Mouse (Mus musculus) spleen, embryonic (tissue): Measurements from ENCODE around the gene Fam69b.

Source experiments
- CTCF ChIA-PET: fragments of 350-600 bp; sonication (Branson Sonifier 250); formaldehyde crosslinking; loops from one replicate; lab custom pipeline; 2022; lab: Charles Lee

Gene Fam69b

DNA sequence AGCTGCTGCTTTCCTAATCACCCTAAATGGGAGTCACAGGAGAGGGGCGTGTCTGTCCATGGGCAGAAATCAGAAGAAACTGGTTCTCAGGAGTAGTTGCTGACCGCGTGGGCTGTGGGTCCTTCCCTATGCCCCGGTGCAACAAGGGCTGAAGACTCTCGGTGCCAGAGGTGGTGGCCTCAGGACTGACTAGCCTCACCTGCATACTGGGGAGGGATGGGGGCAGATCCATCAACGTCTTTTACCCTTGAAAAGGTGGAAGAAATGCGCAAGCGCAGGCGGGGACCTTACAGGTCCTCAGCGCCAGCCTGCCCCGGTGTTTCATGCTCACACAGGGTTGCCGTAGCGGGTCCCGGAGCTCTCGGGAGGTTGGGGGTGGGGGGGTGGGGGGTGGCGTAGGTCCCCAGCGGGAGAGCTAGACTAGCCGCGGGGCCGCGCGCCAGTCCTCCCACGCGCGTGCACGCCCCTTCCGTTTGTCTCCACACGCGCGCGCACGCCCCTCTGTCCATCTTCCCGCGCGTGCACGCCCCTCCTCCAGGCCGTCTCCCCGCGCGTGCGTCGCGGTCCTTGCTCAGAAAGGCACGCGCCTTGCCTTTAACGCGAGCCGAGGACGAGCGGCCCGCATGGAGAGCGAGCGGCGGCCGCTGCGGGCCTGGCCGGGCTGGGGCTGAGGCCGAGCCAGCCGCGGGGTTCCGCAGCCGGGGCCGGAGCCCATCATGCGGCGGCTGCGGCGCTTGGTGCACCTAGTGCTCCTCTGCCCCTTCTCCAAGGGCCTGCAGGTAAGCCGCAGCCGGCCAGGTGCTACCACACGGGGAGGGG, at the start of gene Fam69b:
Fam69b (plus strand) TSS at position 537 of the 819 bp plus-strand sequence.
- CTCF ChIA-PET = no interaction called here

DNA sequence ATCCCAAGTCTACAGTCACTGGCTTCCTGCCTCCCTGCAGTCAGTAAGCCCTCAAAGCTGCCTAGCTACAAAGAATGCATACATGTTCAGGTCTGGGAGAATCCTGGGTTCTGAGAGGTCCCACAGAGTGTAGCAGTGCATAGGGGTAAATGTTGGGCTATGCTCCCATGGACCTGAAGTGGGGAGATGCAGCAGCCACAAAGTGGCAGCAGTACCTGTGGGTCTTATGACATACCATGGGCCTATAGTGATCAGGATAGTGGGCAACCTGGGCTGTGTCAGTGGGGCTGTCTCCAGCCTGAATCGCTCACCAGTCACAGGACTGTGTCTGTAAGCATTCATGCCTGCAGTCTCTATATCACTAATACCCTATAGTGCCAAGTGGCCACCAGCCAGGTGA, 48.5 kb upstream of the Fam69b start, which contains the start of gene Egfl7:
Egfl7 (plus strand) TSS at position 301 of the 400 bp plus-strand sequence.
- CTCF ChIA-PET = no interaction called here

- CTCF ChIA-PET = no interaction called here
Measured at GRCm38 (mm10) chr2:26580751-26581150, 47.5 kb upstream of the Fam69b start.

DNA sequence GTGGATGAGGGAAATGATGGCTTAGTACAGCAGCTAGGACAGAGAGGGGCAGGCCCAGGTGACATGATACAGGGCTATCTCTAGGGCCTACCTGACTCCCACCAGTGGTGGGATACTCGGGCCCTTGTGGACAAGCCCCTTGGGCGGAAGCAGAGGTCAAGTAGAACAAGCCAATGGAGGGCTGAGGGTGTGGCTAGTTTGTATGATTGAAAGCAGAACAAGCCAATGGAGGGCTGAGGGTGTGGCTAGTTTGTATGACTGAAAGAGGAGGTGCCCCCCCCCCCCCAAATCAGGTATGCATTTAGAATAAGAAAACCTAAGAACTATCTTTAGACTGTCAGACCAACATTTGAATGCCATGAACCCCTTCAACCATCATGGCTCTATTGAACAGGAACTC, 46.1 kb upstream of the Fam69b start:
- CTCF ChIA-PET = no interaction called here

GRCm38 (mm10) chr2:26582741-26583140, 45.5 kb upstream of the Fam69b start:
- CTCF ChIA-PET = no interaction called here

DNA sequence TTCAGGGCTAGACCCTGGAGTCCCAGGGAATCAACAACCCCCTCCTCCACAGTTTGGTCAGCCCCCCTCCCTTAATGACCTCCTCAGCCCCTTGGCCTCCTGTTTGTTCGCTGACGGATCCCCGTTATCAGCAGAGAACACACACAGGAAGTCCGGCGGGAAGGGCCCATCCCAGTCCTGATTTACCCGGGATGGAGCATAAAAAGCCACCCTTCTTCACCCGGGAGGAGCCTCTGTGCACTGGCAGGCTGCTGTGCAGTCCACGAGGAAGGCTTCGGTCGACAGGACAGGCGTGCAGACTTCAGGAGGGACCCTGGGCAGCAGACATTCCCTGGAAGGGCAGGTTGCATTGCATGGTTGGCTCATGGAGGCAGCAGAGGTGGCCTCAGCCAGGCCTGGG, 44.6 kb upstream of the Fam69b start:
- CTCF ChIA-PET = no interaction called here

GRCm38 (mm10) chr2:26585713-26586112, 42.5 kb upstream of the Fam69b start:
- CTCF ChIA-PET = no interaction called here

DNA sequence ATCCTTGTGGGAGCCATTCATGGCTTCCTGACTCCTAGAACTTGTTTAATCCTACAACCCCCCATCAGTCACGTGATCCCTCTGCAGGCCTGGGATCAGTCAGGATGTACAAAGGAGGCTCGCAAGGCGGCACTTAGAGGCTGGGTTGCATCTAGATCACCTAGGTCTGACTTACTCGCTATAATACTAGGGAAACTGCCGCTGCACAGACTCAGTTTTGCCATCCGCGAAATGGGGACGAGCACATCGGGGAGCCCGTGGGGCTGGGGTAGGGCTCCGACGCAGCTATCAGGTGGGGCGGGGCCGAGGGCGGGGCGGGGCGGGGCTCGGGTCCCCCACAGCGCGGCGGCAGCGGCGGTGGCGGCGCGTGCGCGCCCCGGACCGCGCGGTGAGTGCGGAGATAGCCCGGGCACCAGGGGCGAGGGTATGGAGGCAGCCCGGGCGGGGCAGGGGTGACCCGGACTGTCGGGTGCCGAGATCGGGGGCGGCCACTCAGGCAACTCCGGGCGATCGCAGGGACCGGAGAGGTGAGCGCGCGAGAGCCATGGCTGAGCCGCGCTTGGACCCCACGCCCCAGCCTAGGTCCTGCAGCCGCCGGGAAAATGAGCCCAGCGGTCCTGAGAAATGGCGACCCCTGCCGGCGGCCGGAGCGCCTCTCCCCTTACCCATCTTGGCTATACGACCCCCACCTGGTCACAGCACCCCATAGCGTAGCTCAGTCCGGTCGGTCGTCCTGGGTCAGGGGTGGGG, 41.8 kb upstream of the Fam69b start, which contains the start of gene Gm20532:
Gm20532 (plus strand) TSS at position 346 of the 750 bp plus-strand sequence.
- CTCF ChIA-PET = interaction anchor here (0.5 kb wide), 1 partner anchor 624 kb away, joined by 16 read pairs; no protein-coding TSS in a partner anchor

GRCm38 (mm10) chr2:26587044-26587405, 41.2 kb upstream of the Fam69b start:
- CTCF ChIA-PET = interaction anchor here (0.5 kb wide), 1 partner anchor 623 kb away, joined by 16 read pairs; no protein-coding TSS in a partner anchor

- CTCF ChIA-PET = no interaction called here
Measured at GRCm38 (mm10) chr2:26588573-26588972, 39.7 kb upstream of the Fam69b start.

- CTCF ChIA-PET = interaction anchor here (0.6 kb wide), 1 partner anchor 82 kb away, joined by 5 read pairs; no protein-coding TSS in a partner anchor
Measured at GRCm38 (mm10) chr2:26589284-26589683, 39.0 kb upstream of the Fam69b start.

DNA sequence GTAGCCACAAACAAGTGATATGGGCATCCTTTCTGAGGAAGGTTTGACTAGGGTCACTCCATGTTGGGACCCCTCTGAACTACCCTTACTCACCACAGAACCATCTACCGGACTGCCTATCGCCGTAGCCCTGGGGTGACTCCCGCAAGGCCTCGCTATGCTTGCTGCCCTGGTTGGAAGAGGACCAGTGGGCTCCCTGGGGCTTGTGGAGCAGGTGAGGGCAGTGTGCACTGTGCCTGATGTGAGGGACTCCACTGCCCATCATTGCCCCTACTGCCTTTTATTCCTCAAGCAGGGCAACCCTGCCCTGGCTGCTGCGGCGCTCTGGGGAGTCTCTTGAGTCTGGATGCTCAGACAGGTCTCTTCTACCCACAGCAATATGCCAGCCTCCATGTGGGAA, 38.0 kb upstream of the Fam69b start:
- CTCF ChIA-PET = no interaction called here

GRCm38 (mm10) chr2:26590962-26591361, 37.3 kb upstream of the Fam69b start:
- CTCF ChIA-PET = no interaction called here

- CTCF ChIA-PET = no interaction called here
Measured at GRCm38 (mm10) chr2:26591416-26591815, 36.8 kb upstream of the Fam69b start.

- CTCF ChIA-PET = interaction anchor here (0.6 kb wide), 1 partner anchor 38 kb away, joined by 4 read pairs; no protein-coding TSS in a partner anchor
Measured at GRCm38 (mm10) chr2:26593211-26594021, 34.8 kb upstream of the Fam69b start.

GRCm38 (mm10) chr2:26594022-26594346, 34.3 kb upstream of the Fam69b start:
- CTCF ChIA-PET = no interaction called here

GRCm38 (mm10) chr2:26594461-26594933, 33.8 kb upstream of the Fam69b start:
- CTCF ChIA-PET = interaction anchor here (0.7 kb wide), 1 partner anchor 16 kb away, joined by 3 read pairs; no protein-coding TSS in a partner anchor

GRCm38 (mm10) chr2:26594934-26595724, 33.1 kb upstream of the Fam69b start:
- CTCF ChIA-PET = interaction anchor here (0.7 kb wide), 1 partner anchor 15 kb away, joined by 3 read pairs; no protein-coding TSS in a partner anchor

DNA sequence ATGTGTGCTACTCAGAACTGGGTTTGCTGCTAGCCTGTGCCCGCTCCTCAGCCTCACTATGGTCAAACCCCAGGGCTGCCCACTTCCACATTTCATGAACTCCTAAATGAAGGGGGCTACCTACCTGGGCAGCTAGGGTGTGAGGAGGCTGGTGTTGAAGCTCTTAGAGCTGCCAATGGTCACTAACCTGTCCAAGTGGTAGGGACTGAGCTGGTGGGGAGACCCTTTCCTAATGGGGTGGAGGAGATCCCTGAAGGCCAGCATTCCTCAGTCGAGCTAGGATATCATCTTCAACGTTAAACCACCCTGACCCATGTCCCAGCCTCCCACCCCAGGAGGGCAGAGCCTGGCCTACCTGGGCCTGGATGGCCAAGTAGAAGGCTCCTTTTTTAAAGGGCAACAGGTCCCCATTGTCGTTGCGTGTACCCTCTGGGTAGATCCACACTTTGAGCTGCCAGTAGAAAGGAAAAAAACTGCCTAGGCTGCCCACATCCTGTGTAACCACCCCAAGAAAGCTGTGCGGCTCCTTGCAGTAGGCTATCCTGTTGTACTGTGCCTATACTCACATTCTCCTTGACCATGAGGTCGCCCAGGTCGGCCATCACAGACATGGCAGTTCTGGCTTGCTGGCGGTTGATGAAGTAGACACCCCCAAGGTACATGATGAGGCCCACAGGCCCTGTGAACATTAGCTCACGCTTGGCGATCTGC, 32.4 kb upstream of the Fam69b start:
- CTCF ChIA-PET = no interaction called here

DNA sequence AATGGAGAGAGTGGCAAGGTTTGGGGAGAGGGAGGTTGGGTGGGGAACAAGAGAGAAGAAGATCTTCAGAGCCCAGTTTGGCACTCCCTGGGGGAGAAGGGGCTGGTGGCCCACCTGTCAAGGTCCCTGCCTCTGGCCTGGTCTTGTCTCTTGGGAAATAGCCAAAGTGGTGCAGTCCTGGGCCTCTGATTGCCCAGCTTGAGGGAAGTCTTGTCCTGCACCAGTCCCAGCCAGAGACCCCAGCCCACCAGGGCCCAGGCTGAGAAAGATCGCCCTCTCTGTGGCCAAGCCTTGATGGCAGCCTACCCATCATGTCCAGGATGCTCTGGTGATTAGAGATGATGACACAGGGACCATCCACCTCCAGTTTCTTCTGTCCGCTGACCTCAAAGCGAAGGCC, 31.4 kb upstream of the Fam69b start:
- CTCF ChIA-PET = interaction anchor here (0.7 kb wide), 1 partner anchor 370 kb away, joined by 3 read pairs; no protein-coding TSS in a partner anchor
